Comparison of ENCODE assay signal across 9 mouse cellular contexts in genomic region chr8:121310976-121311819, GRCm38 (mm10).
DNase-seq lines count a peak whose midpoint lies in the region; ATAC-seq and TF ChIP-seq lines count a peak whose summit lies in the region.
"Had no signal": no experiment of that assay in that cellular context is flagged by ENCODE, and none has a peak within 500 bp of the region (broad histone marks: within the 10 kb centered on the region; RNA-seq: fewer than 3 reads in every experiment).

No protein-coding gene starts in this region.

- no peak; the same call in 1 of the 2 replicates for TF ChIP-seq CTCF in kidney, adult 2 months (conservative IDR thresholded peaks at IDR 0.05; ENCODE audit: insufficient read depth, insufficient read length, low read depth, low read length)
- TF ChIP-seq CTCF in cerebellum, adult 2 months (IDR thresholded peaks at IDR 0.05; ENCODE audit: borderline replicate concordance, insufficient read depth, low read depth, low read length) = peak; percentile 31; the same call in 1 of the 2 replicates

- H3K27ac ChIP-seq in kidney, adult 2 months (ENCODE audit: insufficient read depth, low read depth, low read length) = no peak overlapping the region
- no peak overlapping the region for H3K27ac ChIP-seq in cerebellum, adult 2 months (ENCODE audit: insufficient read depth, low read length)
- H3K27ac ChIP-seq in heart, embryonic 13.5 days (replicated peaks) = peak overlapping the region; percentile 26; the same call in 1 of the 2 replicates

- H3K9ac ChIP-seq in heart, embryonic 13.5 days = peak overlapping the region; percentile 51

- no peak for TF ChIP-seq POLR2A in kidney, adult 2 months (IDR thresholded peaks at IDR 0.05; ENCODE audit: low read depth, low read length)
- no peak for TF ChIP-seq POLR2A in cerebellum, adult 2 months (IDR thresholded peaks at IDR 0.05; ENCODE audit: borderline replicate concordance, insufficient read depth, low read length)

- DNase-seq in kidney, adult 2 months = peak; percentile 36
- DNase-seq in kidney, postnatal 36 days = no peak
- peak; percentile 39 to 50 for DNase-seq in cerebellum, adult 2 months
- peak; percentile 81 for DNase-seq in mesoderm, embryonic 11.5 days (ENCODE audit: low read depth, low spot score)
- DNase-seq in ovary, postnatal 10 days (ENCODE audit: low spot score) = no peak
- DNase-seq in layer of hippocampus, adult 8-10 months (ENCODE audit: low spot score in 2 of 2) = no peak
- no peak for DNase-seq in urinary bladder, adult 18-20 months (ENCODE audit: low spot score in 2 of 2)

- no peaks in the 10 kb centered on the region for H3K36me3 ChIP-seq in kidney, adult 2 months (ENCODE audit: control insufficient read depth, insufficient read depth, low read length)
- H3K36me3 ChIP-seq in heart, embryonic 13.5 days = no peaks in the 10 kb centered on the region
- H3K36me3 ChIP-seq: G1E had no signal

- H3K4me2 ChIP-seq in heart, embryonic 13.5 days = peak overlapping the region; percentile 59

- ATAC-seq in heart, embryonic 13.5 days (ENCODE audit: extremely low read depth, insufficient number of reproducible peaks, low FRiP score, low TSS enrichment) = no peak; the same call in 1 of the 2 replicates

- H3K9me3 ChIP-seq in heart, embryonic 13.5 days = no peaks in the 10 kb centered on the region

- H3K27me3 ChIP-seq in kidney, adult 2 months (replicated peaks; ENCODE audit: control insufficient read depth, insufficient read depth, low read length) = no peaks in the 10 kb centered on the region
- H3K27me3 ChIP-seq in cerebellum, adult 2 months (ENCODE audit: control insufficient read depth, insufficient read depth, low read length) = no peaks in the 10 kb centered on the region
- peaks cover 4% of the 10 kb centered on the region; the same call in 1 of the 2 replicates for H3K27me3 ChIP-seq in heart, embryonic 13.5 days (replicated peaks)

- no peaks in the 10 kb centered on the region for H3K4me1 ChIP-seq in kidney, adult 2 months (ENCODE audit: control insufficient read depth, insufficient read depth, low read length)
- H3K4me1 ChIP-seq in cerebellum, adult 2 months (ENCODE audit: control insufficient read depth, insufficient read depth, low read length) = peaks cover 9% of the 10 kb centered on the region; the same call in 1 of the 2 replicates
- H3K4me1 ChIP-seq in heart, embryonic 13.5 days = peaks cover 51% of the 10 kb centered on the region

- 39% methylated on average over 25 of the region's 25 CpGs for WGBS in kidney, adult 2 months
- 18% methylated on average over 25 of the region's 25 CpGs for WGBS in cerebellum, adult 2 months
- 21% methylated on average over 25 of the region's 25 CpGs for WGBS in heart, embryonic 13.5 days

- no peak overlapping the region for H3K4me3 ChIP-seq in kidney, adult 2 months (ENCODE audit: insufficient read depth, low read depth, low read length)
- H3K4me3 ChIP-seq in cerebellum, adult 2 months (replicated peaks; ENCODE audit: insufficient read depth, low read depth, low read length) = no peak overlapping the region
- H3K4me3 ChIP-seq in heart, embryonic 13.5 days = peak overlapping the region; percentile 29; the same call in 1 of the 2 replicates

Comparison
In these comparisons a context has a peak if more than half of its experiments do, and no peak if none do; other contexts are left out.
1. DNase-seq: peak in kidney, adult 2 months (single experiment), cerebellum, adult 2 months (2 of 2) and mesoderm, embryonic 11.5 days (single experiment); none in kidney, postnatal 36 days (0 of 2), ovary, postnatal 10 days (single experiment), layer of hippocampus, adult 8-10 months (0 of 2) and urinary bladder, adult 18-20 months (0 of 2).